Mouse (Mus musculus): ENCODE results near the gene Hyal3.

- no peak for TF ChIP-seq CTCF (IDR thresholded peaks at IDR 0.05; ENCODE audit: extremely low read depth, insufficient read depth, insufficient read length, insufficient replicate concordance)
- no peak for TF ChIP-seq POLR2A (IDR thresholded peaks at IDR 0.05; ENCODE audit: low read depth, low read length)
Measured at GRCm38 (mm10) chr9:107579023-107579900, 1.4 kb upstream of the Hyal3 start.

Measured in spleen, adult 2 months (tissue).